Mouse (Mus musculus): Measurements from ENCODE around the gene Slc7a11. TPM values are rescaled to one million over a fixed set of nuclear protein-coding genes. Genes with fewer than 3 reads are reported as not detected.

Slc7a11 gene
- polyA plus RNA-seq (2015; fragmentation: Nextera tagmentation; extraction: Ambion mirVana), result 0.26 and 0.80 TPM in 2 replicates

DNA sequence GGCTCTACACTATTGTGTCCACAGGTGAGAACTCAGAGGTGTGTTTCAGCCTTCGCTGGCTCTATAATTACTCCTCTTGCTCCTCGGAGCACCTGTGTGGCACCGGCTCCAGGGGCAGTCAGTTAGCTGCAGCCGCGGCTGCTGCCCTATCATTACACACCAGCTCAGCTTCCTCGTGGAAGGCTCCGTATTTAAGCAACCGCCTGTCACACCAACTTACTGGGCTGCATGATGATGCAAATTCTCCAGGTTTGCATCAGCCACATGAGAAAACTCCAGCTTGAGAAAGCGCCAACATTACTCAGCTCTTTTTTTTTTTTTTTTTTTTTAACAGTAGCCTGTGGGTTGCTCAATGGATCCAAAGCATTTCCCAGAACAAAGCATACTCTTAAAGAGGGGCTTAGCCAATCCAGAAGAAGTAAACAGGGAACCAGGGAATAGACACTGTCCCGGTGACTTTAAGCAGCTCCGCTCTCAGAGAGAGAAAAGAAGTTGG is at the start of gene Slc7a11:
Gene Slc7a11 (minus strand): TSS at position 194 of the 496 bp plus-strand sequence.
- ATAC-seq (ENCODE audit: insufficient read depth, low FRiP score), result peak; percentile 74; the same call in 1 of the 2 replicates
- H3K4me3 ChIP-seq (replicated peaks; ENCODE audit: low read length), result peak within 1 kb of the TSS; percentile 51
- H3K9ac ChIP-seq (ENCODE audit: low read length), result peak within 1 kb of the TSS; percentile 54
- WGBS, result 2% methylated on average over 11 of the region's 11 CpGs
- no peaks in the 10 kb centered on the region for H3K36me3 ChIP-seq (ENCODE audit: control insufficient read depth, insufficient read depth, low read length)
- peak within 1 kb of the TSS; percentile 44; the same call in 1 of the 2 replicates for H3K27ac ChIP-seq (ENCODE audit: low read length)
- H3K9me3 ChIP-seq (replicated peaks; ENCODE audit: control insufficient read depth, low read length), result no peaks in the 10 kb centered on the region
- H3K4me1 ChIP-seq (ENCODE audit: control insufficient read depth, insufficient read depth, low read length), result peaks cover 10% of the 10 kb centered on the region
- peak within 1 kb of the TSS; percentile 70 for H3K4me2 ChIP-seq (ENCODE audit: low read depth, low read length)
- H3K27me3 ChIP-seq (ENCODE audit: control insufficient read depth, insufficient read depth, low read length), result no peaks in the 10 kb centered on the region

DNA sequence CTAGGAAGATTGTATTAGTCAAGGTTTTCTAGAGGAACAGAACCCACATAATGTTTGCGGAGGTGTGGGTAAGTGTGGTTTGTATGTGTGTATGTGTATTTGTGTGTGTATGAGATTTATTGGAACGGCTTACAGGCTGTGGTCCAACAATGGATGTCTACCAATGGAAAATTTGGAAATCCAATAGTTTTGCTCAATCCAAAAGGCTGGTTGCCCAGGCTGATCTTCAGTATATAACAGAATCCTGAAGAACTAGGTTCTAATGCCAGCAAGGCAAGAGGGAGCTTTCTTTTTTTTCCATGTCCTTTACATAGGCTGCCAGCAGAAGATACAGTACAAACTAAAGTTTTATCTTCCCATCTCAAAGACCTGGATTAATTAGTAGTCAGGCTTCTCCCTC is 48.3 kb upstream of the Slc7a11 start:
- no peaks in the 10 kb centered on the region for H3K4me1 ChIP-seq (ENCODE audit: control insufficient read depth, insufficient read depth, low read length)
- no peaks in the 10 kb centered on the region for H3K9me3 ChIP-seq (replicated peaks; ENCODE audit: control insufficient read depth, low read length)
- H3K27me3 ChIP-seq (ENCODE audit: control insufficient read depth, insufficient read depth, low read length), result no peaks in the 10 kb centered on the region
- no peak overlapping the region for H3K9ac ChIP-seq (ENCODE audit: low read length)
- no peak for ATAC-seq (ENCODE audit: insufficient read depth, low FRiP score)
- H3K36me3 ChIP-seq (ENCODE audit: control insufficient read depth, insufficient read depth, low read length), result no peaks in the 10 kb centered on the region
- 94% methylated on average over 2 of the region's 2 CpGs for WGBS
- H3K4me3 ChIP-seq (replicated peaks; ENCODE audit: low read length), result no peak overlapping the region
- H3K27ac ChIP-seq (ENCODE audit: low read length), result no peak overlapping the region
- no peak overlapping the region for H3K4me2 ChIP-seq (ENCODE audit: low read depth, low read length)

DNA sequence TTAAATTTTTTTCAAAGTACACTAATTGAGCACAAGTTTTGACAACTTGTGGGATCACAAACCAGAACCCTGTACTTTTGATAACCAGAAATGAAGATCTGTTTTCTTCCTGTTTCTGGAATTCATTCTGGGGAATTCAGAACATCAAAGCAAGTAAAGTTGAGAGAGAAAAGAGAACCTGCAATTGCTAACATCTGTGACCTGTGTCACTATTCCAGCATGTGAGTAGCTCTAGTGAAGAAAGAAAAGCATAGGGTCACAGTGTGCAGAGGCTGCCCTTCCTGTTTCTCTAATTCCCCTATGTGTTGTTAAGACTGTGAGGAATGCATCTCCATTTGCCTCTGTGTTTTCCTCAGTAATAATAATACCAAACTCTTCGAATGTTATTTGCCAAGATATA is 40.7 kb upstream of the Slc7a11 start:
- Histone ChIP-seq H3K9ac (ENCODE audit: low read length) (no peak overlapping the region), H3K36me3 (ENCODE audit: control insufficient read depth, insufficient read depth, low read length) (no peaks in the 10 kb centered on the region), H3K27ac (ENCODE audit: low read length) (no peak overlapping the region), H3K4me1 (ENCODE audit: control insufficient read depth, insufficient read depth, low read length) (no peaks in the 10 kb centered on the region), H3K9me3 (replicated peaks; ENCODE audit: control insufficient read depth, low read length) (no peaks in the 10 kb centered on the region), H3K4me3 (replicated peaks; ENCODE audit: low read length) (no peak overlapping the region), H3K27me3 (ENCODE audit: control insufficient read depth, insufficient read depth, low read length) (no peaks in the 10 kb centered on the region), H3K4me2 (ENCODE audit: low read depth, low read length) (no peak overlapping the region)
- no peak for ATAC-seq (ENCODE audit: insufficient read depth, low FRiP score)
- WGBS, result 81% methylated on average over 1 of the region's 1 CpGs

DNA sequence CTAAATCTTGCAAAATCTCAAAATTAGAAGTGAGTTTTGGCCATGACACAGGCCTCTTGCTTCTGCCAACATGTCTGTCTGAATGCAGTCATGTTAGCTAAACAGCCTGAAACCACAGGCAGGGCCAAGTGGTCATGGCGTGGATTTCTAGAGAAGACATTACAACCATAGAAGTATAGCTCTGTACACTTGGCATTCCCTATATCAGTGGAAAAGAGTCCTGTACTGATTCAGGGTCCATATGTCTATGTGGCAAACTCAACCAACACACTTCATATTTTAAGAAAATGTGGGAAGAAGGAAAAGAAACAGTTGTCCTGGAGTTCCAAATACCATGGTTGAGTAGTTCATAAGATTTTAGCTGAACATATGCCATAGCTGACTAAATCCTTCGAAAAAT is 18.8 kb upstream of the Slc7a11 start:
- no peak overlapping the region for H3K9ac ChIP-seq (ENCODE audit: low read length)
- no peaks in the 10 kb centered on the region for H3K9me3 ChIP-seq (replicated peaks; ENCODE audit: control insufficient read depth, low read length)
- no peak for ATAC-seq (ENCODE audit: insufficient read depth, low FRiP score)
- no peaks in the 10 kb centered on the region for H3K4me1 ChIP-seq (ENCODE audit: control insufficient read depth, insufficient read depth, low read length)
- no peaks in the 10 kb centered on the region for H3K36me3 ChIP-seq (ENCODE audit: control insufficient read depth, insufficient read depth, low read length)
- H3K4me3 ChIP-seq (replicated peaks; ENCODE audit: low read length), result no peak overlapping the region
- no peaks in the 10 kb centered on the region for H3K27me3 ChIP-seq (ENCODE audit: control insufficient read depth, insufficient read depth, low read length)
- 91% methylated on average over 2 of the region's 2 CpGs for WGBS
- H3K4me2 ChIP-seq (ENCODE audit: low read depth, low read length), result no peak overlapping the region
- H3K27ac ChIP-seq (ENCODE audit: low read length), result no peak overlapping the region

DNA sequence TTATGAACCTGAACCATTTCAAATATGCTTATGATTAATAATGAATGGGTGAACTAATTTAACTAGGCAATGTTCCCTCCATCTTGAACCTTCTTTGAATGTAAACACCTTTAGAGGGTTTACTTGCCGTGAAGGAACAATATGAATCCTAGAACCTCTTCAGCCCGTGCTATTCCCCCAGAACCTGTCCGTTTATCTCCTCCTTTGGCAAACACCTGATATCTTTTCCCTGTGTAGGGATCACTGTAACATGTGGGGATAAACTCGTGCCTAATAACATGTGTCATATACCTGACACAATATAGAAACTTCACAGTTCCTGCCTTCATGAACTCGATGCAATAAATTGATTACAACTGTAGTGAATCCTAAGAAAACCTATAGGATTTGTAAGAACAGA is 13.7 kb upstream of the Slc7a11 start:
- WGBS, result 73% methylated on average over 5 of the region's 5 CpGs
- no peak for ATAC-seq (ENCODE audit: insufficient read depth, low FRiP score)
- Histone ChIP-seq H3K4me3 (replicated peaks; ENCODE audit: low read length) (no peak overlapping the region), H3K9me3 (replicated peaks; ENCODE audit: control insufficient read depth, low read length) (no peaks in the 10 kb centered on the region), H3K27ac (ENCODE audit: low read length) (no peak overlapping the region), H3K27me3 (ENCODE audit: control insufficient read depth, insufficient read depth, low read length) (no peaks in the 10 kb centered on the region), H3K4me2 (ENCODE audit: low read depth, low read length) (no peak overlapping the region), H3K9ac (ENCODE audit: low read length) (no peak overlapping the region), H3K4me1 (ENCODE audit: control insufficient read depth, insufficient read depth, low read length) (no peaks in the 10 kb centered on the region), H3K36me3 (ENCODE audit: control insufficient read depth, insufficient read depth, low read length) (no peaks in the 10 kb centered on the region)

DNA sequence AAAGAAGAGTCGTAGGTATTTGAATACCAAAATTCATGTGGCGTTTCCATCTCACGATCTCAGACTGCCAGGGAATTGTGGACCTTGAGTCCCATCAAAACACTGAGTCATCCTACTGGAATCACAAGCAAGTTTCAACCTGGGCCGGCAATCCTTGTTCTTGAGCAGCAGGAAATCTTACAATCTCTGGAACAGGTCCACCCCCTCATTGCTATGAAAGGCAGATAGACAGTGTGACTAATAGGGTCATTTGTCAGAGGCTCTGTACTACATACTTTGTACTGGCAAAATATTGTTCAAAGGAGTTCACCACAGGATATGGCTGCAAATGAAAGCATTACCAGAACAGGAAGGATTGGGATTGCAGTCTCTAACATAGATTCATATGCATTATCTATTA is 13.2 kb upstream of the Slc7a11 start:
- ATAC-seq (ENCODE audit: insufficient read depth, low FRiP score), result peak; percentile 81; the same call in 1 of the 2 replicates
- no peak overlapping the region for H3K4me3 ChIP-seq (replicated peaks; ENCODE audit: low read length)

DNA sequence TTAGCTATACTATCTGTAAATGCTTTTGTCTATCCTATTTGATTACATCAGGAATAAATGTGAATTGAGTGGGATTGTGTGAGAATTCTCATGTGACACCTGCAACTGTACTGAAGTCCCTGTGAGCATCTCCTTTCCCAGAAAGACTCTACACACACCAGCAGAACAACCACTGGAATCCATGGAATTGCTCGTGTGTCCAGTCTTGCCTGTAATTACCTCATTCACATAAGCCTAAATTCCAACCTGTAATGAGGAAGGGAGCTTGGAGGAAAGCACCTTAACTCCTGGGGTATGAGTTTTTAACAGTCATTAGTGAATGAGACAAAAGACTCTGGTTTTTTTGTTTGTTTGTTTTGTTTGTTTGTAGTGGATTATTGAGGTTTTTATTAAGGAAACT is 12.6 kb upstream of the Slc7a11 start:
- H3K9ac ChIP-seq (ENCODE audit: low read length), result no peak overlapping the region
- ATAC-seq (ENCODE audit: insufficient read depth, low FRiP score), result no peak
- no peak overlapping the region for H3K4me3 ChIP-seq (replicated peaks; ENCODE audit: low read length)
- no peaks in the 10 kb centered on the region for H3K4me1 ChIP-seq (ENCODE audit: control insufficient read depth, insufficient read depth, low read length)
- no peaks in the 10 kb centered on the region for H3K27me3 ChIP-seq (ENCODE audit: control insufficient read depth, insufficient read depth, low read length)
- H3K36me3 ChIP-seq (ENCODE audit: control insufficient read depth, insufficient read depth, low read length), result no peaks in the 10 kb centered on the region
- no peak overlapping the region for H3K27ac ChIP-seq (ENCODE audit: low read length)
- no peak overlapping the region for H3K4me2 ChIP-seq (ENCODE audit: low read depth, low read length)
- no peaks in the 10 kb centered on the region for H3K9me3 ChIP-seq (replicated peaks; ENCODE audit: control insufficient read depth, low read length)
- 77% methylated on average over 1 of the region's 1 CpGs for WGBS

More for the DNA sequence above, 13.2 kb upstream of the Slc7a11 start:
- 61% methylated on average over 4 of the region's 4 CpGs for WGBS
- Histone ChIP-seq H3K27me3 (ENCODE audit: control insufficient read depth, insufficient read depth, low read length) (no peaks in the 10 kb centered on the region), H3K27ac (ENCODE audit: low read length) (no peak overlapping the region), H3K4me2 (ENCODE audit: low read depth, low read length) (no peak overlapping the region), H3K36me3 (ENCODE audit: control insufficient read depth, insufficient read depth, low read length) (no peaks in the 10 kb centered on the region), H3K9ac (ENCODE audit: low read length) (no peak overlapping the region), H3K4me1 (ENCODE audit: control insufficient read depth, insufficient read depth, low read length) (no peaks in the 10 kb centered on the region), H3K9me3 (replicated peaks; ENCODE audit: control insufficient read depth, low read length) (no peaks in the 10 kb centered on the region)

DNA sequence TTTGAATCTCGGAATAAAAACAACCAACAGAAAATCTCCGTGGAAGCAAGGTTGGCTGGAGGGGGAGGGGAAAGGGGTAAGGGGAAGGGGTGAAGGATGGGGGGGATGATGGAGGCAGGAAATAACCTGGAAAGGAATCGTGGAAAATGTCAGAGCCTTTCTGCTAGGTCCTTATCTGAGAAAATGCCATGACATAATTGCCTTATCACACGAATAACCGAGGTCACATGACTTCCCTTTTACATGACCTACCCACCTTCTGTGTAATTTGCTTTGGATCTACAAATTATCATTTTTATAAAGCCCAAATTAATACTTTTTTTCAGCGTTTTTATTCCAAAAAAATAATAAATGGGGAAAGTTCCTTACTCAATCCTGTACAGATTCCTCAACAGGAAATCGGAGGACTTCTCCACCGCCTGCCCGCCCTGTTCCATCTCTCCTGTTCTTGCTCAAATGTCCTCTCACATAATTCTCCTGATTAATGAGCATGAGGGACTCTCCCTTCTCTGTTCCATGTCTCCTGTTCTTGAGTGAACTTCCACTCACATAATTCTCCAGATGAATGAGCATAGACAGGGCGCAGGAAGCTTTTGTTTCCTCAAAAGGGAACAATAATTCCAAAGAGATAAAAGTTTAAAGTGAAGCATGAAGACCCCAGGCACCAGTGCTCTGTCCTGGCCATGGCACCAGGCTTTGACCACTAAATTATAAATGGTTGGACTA is 1.8 kb upstream of the Slc7a11 start:
- Histone ChIP-seq H3K9ac (ENCODE audit: low read length) (no peak overlapping the region), H3K4me1 (ENCODE audit: control insufficient read depth, insufficient read depth, low read length) (peaks cover 10% of the 10 kb centered on the region), H3K4me3 (replicated peaks; ENCODE audit: low read length) (no peak overlapping the region), H3K27ac (ENCODE audit: low read length) (no peak overlapping the region), H3K36me3 (ENCODE audit: control insufficient read depth, insufficient read depth, low read length) (no peaks in the 10 kb centered on the region), H3K4me2 (ENCODE audit: low read depth, low read length) (no peak overlapping the region), H3K9me3 (replicated peaks; ENCODE audit: control insufficient read depth, low read length) (no peaks in the 10 kb centered on the region), H3K27me3 (ENCODE audit: control insufficient read depth, insufficient read depth, low read length) (no peaks in the 10 kb centered on the region)
- no peak for ATAC-seq (ENCODE audit: insufficient read depth, low FRiP score)
- 51% methylated on average over 10 of the region's 10 CpGs for WGBS

DNA sequence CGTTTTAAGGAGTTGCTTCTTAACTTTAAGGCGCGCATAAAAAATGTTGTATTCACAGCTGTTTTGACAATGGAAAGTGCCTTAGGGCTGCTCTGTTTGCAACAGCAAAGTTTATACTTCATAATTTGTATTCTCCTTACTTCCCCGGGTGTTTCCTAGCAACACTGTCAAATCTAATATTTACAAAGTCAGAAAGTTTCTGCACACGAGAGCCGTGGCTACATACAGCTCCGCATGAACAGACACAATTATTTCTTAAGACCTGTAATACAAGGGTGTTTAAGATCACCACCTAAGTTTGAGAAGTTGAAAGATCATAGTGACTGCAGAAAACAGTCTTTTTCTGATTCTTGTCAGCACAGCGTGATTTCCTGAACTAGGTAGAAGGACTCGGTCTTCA is 528 bp upstream of the Slc7a11 start:
- Histone ChIP-seq H3K4me1 (ENCODE audit: control insufficient read depth, insufficient read depth, low read length) (peaks cover 10% of the 10 kb centered on the region), H3K4me3 (replicated peaks; ENCODE audit: low read length) (peak overlapping the region; percentile 51), H3K9me3 (replicated peaks; ENCODE audit: control insufficient read depth, low read length) (no peaks in the 10 kb centered on the region), H3K27ac (ENCODE audit: low read length) (no peak overlapping the region), H3K36me3 (ENCODE audit: control insufficient read depth, insufficient read depth, low read length) (no peaks in the 10 kb centered on the region), H3K4me2 (ENCODE audit: low read depth, low read length) (peak overlapping the region; percentile 70), H3K9ac (ENCODE audit: low read length) (peak overlapping the region; percentile 54), H3K27me3 (ENCODE audit: control insufficient read depth, insufficient read depth, low read length) (no peaks in the 10 kb centered on the region)
- 0 out of 2 replicates have a peak, but pooled peaks have one; percentile 50 for ATAC-seq (ENCODE audit: insufficient read depth, low FRiP score)
- WGBS, result 8% methylated on average over 9 of the region's 9 CpGs
